Mouse (Mus musculus) gastrocnemius, adult 2 months (tissue): ENCODE data around the gene Fam129a. TPM values are rescaled to one million over a fixed set of nuclear protein-coding genes. Genes with fewer than 3 reads are reported as not detected.

ENCODE experiments used
- DNase-seq: peaks from one replicate; pipeline ENCODE4 v3.0.0; 2022
- H3K27ac ChIP-seq: fragments of 200-600 bp; 2 replicates; pipeline ENCODE4 v1.8.1; 2022; ENCODE audit warnings: mild to moderate bottlenecking
- H3K4me3 ChIP-seq: fragments of 200-600 bp; 2 replicates; pipeline ENCODE4 v1.8.1; 2022; ENCODE audit warnings: mild to moderate bottlenecking, moderate library complexity
- CTCF ChIP-seq: fragments of 200-600 bp; IDR thresholded peaks from 2 replicates; pipeline ENCODE4 v1.8.1; 2022; ENCODE audit warnings: antibody characterized with exemption, mild to moderate bottlenecking, moderate library complexity
- intact Hi-C: fragments of 180-260 bp; cut with DNase I; formaldehyde crosslinking; loops from one replicate; pipeline ENCODE4 v1.15.1; 2025
- total RNA-seq, 2 experiments: library from RNA; stranded (reverse); gene quantifications; 2 replicates each; pipeline ENCODE4 v1.2.3; 2021

The Fam129a gene
- total RNA-seq, 2 experiments from 2014 or later = 7.9 to 10.2 TPM

GRCm38 (mm10) chr1:151618251-151618650 is 47.3 kb downstream of the Fam129a start:
- intact Hi-C loops = no loop called here
- no peak for DNase-seq
- peak overlapping the region; percentile 24; the same call in 1 of the 2 replicates for H3K27ac ChIP-seq
- no peak overlapping the region for H3K4me3 ChIP-seq
- TF ChIP-seq CTCF = no peak

GRCm38 (mm10) chr1:151619281-151619711 is 48.3 kb downstream of the Fam129a start:
- peak overlapping the region; percentile 32 for H3K27ac ChIP-seq
- TF ChIP-seq CTCF = no peak
- DNase-seq = no peak
- H3K4me3 ChIP-seq = no peak overlapping the region
- intact Hi-C loops = no loop called here

- DNase-seq = peak; percentile 48
- Histone ChIP-seq H3K4me3 (no peak overlapping the region), H3K27ac (peak overlapping the region; percentile 58)
- no peak for TF ChIP-seq CTCF
- intact Hi-C loops = no loop called here
These were observed 49.7 kb downstream of the Fam129a start for GRCm38 (mm10) chr1:151620730-151621129.

- H3K27ac ChIP-seq = no peak overlapping the region
- TF ChIP-seq CTCF = no peak
- intact Hi-C loops = loop anchor here (5.0 kb wide), 1 partner anchor 42 kb away; no protein-coding TSS in a partner anchor
- H3K4me3 ChIP-seq = no peak overlapping the region
- DNase-seq = no peak
These were observed 53.6 kb downstream of the Fam129a start for GRCm38 (mm10) chr1:151624442-151625226.

- intact Hi-C loops = loop anchor here (5.0 kb wide), 1 partner anchor 43 kb away; no protein-coding TSS in a partner anchor
- no peak for DNase-seq
- no peak overlapping the region for H3K27ac ChIP-seq
- no peak overlapping the region for H3K4me3 ChIP-seq
- TF ChIP-seq CTCF = no peak
These were observed 54.3 kb downstream of the Fam129a start for GRCm38 (mm10) chr1:151625260-151625659.

GRCm38 (mm10) chr1:151625690-151626089 is 54.7 kb downstream of the Fam129a start:
- no peak for DNase-seq
- intact Hi-C loops = loop anchor here (5.0 kb wide), 1 partner anchor 43 kb away; no protein-coding TSS in a partner anchor
- no peak for TF ChIP-seq CTCF
- no peak overlapping the region for H3K27ac ChIP-seq
- no peak overlapping the region for H3K4me3 ChIP-seq

- no peak for TF ChIP-seq CTCF
- intact Hi-C loops = loop anchor here (5.0 kb wide), 1 partner anchor 44 kb away; no protein-coding TSS in a partner anchor
These were observed 55.6 kb downstream of the Fam129a start for GRCm38 (mm10) chr1:151626631-151627030.

GRCm38 (mm10) chr1:151627141-151627540 is 56.2 kb downstream of the Fam129a start:
- H3K4me3 ChIP-seq = no peak overlapping the region
- no peak for DNase-seq
- no peak for TF ChIP-seq CTCF
- intact Hi-C loops = loop anchor here (5.0 kb wide), 1 partner anchor 45 kb away; no protein-coding TSS in a partner anchor
- peak overlapping the region; percentile 12; the same call in 1 of the 2 replicates for H3K27ac ChIP-seq

More at GRCm38 (mm10) chr1:151626631-151627030, 55.6 kb downstream of the Fam129a start:
- DNase-seq = no peak
- Histone ChIP-seq H3K4me3 (no peak overlapping the region), H3K27ac (no peak overlapping the region)

GRCm38 (mm10) chr1:151629591-151630250 is 58.7 kb downstream of the Fam129a start:
- intact Hi-C loops = loop anchor here (5.0 kb wide), 1 partner anchor 47 kb away; no protein-coding TSS in a partner anchor
- no peak for TF ChIP-seq CTCF
- no peak for DNase-seq
- no peak overlapping the region for H3K4me3 ChIP-seq
- peak overlapping the region; percentile 62 for H3K27ac ChIP-seq

- no peak for TF ChIP-seq CTCF
These were observed 59.3 kb downstream of the Fam129a start for GRCm38 (mm10) chr1:151630251-151630628.

GRCm38 (mm10) chr1:151631061-151631460 is 60.1 kb downstream of the Fam129a start:
- no peak for DNase-seq
- intact Hi-C loops = no loop called here
- peak overlapping the region; percentile 53 for H3K27ac ChIP-seq
- H3K4me3 ChIP-seq = no peak overlapping the region
- no peak for TF ChIP-seq CTCF

More at GRCm38 (mm10) chr1:151630251-151630628, 59.3 kb downstream of the Fam129a start:
- H3K27ac ChIP-seq = no peak overlapping the region
- intact Hi-C loops = no loop called here
- H3K4me3 ChIP-seq = no peak overlapping the region
- DNase-seq = no peak

GRCm38 (mm10) chr1:151631703-151632294 is 60.8 kb downstream of the Fam129a start:
- H3K27ac ChIP-seq = peak overlapping the region; percentile 53; the same call in 1 of the 2 replicates
- no peak overlapping the region for H3K4me3 ChIP-seq
- no peak for TF ChIP-seq CTCF
- DNase-seq = no peak
- intact Hi-C loops = no loop called here
